Mouse (Mus musculus): ENCODE results near the gene Ankrd49.

Ankrd49 gene

GRCm38 (mm10) chr9:14740151-14740924 lies 44.3 kb downstream of the Ankrd49 start, which contains the start of gene Piwil4:
TSS of gene Piwil4 (minus strand) at chr9:14740733.
- DNase-seq (ENCODE audit: low spot score): no peak

GRCm38 (mm10) chr9:14739498-14740150 lies 45.0 kb downstream of the Ankrd49 start:
- no peak for DNase-seq (ENCODE audit: low spot score)

- DNase-seq (ENCODE audit: low spot score): no peak
Measured at GRCm38 (mm10) chr9:14730941-14731541, 53.6 kb downstream of the Ankrd49 start.

All from T-cell, adult 2 months (primary cell).